8 mouse cellular contexts compared by ENCODE assay signal in the genomic region with DNA sequence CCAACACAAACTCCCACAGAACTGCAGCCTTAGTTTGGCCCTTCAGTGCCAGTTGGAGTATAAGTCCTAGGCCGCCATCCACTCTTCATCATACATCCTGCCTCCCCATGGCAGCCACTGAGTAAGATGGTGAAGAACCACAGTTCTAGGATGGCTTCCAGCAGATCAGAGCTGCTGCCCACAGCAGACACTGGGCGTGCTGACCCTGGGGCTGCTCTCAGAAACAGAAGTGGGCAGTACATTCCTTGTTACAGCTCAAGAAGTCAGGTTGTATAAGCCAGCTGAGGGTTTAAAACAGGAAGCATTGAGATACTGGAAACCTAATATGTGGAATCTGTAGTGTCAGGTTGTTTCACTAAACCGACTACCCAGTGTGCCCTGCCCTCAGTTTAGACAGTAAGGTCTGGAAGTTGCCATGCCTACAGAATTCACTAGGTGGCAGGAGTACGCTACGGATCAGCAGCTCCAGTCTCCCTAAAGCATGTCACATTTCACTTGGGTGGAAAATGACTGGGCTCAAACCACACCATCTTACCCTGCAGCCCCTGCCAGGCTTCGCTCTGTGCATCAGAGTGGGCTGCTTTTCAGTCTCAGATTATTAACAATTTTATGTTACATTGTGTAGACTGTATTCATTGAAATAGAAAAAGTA. TPM values are rescaled to one million over a fixed set of nuclear protein-coding genes. Genes with fewer than 3 reads are reported as not detected.
DNase-seq lines count a peak whose midpoint lies in the region; ATAC-seq and TF ChIP-seq lines count a peak whose summit lies in the region.

No protein-coding gene starts in this region.

- H3K4me3 ChIP-seq in testis, adult 2 months (ENCODE audit: control insufficient read depth, low read depth, low read length), result no peak overlapping the region
- H3K4me3 ChIP-seq in limb, embryonic 14.5 days (replicated peaks; ENCODE audit: low read length), result no peak overlapping the region

- no peak for DNase-seq in testis, postnatal 14 days (ENCODE audit: low spot score)
- peak; percentile 88 for DNase-seq in embryo, embryonic 10 days (ENCODE audit: low spot score)
- DNase-seq in gastrocnemius, postnatal 25 days, result peak; percentile 65
- DNase-seq in kidney, adult 8-10 months, result peak; percentile 57 to 80
- DNase-seq in limb, embryonic 14.5 days (ENCODE audit: low spot score), result peak; percentile 84
- DNase-seq in splenic B cell, adult 2 months (ENCODE audit: low read depth, low spot score), result peak; percentile 76

- H3K9ac ChIP-seq in limb, embryonic 14.5 days (ENCODE audit: low read depth, low read length, severe bottlenecking), result no peak overlapping the region

- no peaks in the 10 kb centered on the region for H3K27me3 ChIP-seq in testis, adult 2 months (ENCODE audit: control insufficient read depth, insufficient read depth, low read length)
- no peaks in the 10 kb centered on the region for H3K27me3 ChIP-seq in limb, embryonic 14.5 days (ENCODE audit: control insufficient read depth, insufficient read depth, low read length)
- H3K27me3 ChIP-seq in splenic B cell, adult 2 months (ENCODE audit: control insufficient read depth, insufficient read depth, low read length, poor library complexity, severe bottlenecking), result no peaks in the 10 kb centered on the region

- WGBS in limb, embryonic 14.5 days, result 51% methylated on average over 6 of the region's 6 CpGs

- H3K9me3 ChIP-seq in limb, embryonic 14.5 days (ENCODE audit: control insufficient read depth, low read length), result no peaks in the 10 kb centered on the region

- no peak overlapping the region for H3K27ac ChIP-seq in testis, adult 2 months (ENCODE audit: control insufficient read depth, insufficient read depth, low read depth, low read length)
- H3K27ac ChIP-seq in limb, embryonic 14.5 days (replicated peaks; ENCODE audit: low read depth, low read length), result no peak overlapping the region

- H3K36me3 ChIP-seq in testis, adult 2 months (ENCODE audit: control insufficient read depth, insufficient read depth, low read length), result peaks cover 10% of the 10 kb centered on the region
- H3K36me3 ChIP-seq in limb, embryonic 14.5 days (ENCODE audit: control insufficient read depth, insufficient read depth, low read length), result peaks cover 92% of the 10 kb centered on the region
- peaks cover 22% of the 10 kb centered on the region for H3K36me3 ChIP-seq in splenic B cell, adult 2 months (ENCODE audit: control insufficient read depth, insufficient read depth, low read length, poor library complexity, severe bottlenecking)

- no peak for TF ChIP-seq POLR2A in testis, adult 2 months (IDR thresholded peaks at IDR 0.05; ENCODE audit: control insufficient read depth, low read depth, low read length)
- TF ChIP-seq POLR2A in limb, embryonic 14.5 days (IDR thresholded peaks at IDR 0.05; ENCODE audit: borderline replicate concordance, extremely low read depth, insufficient read depth, insufficient read length), result no peak

- ATAC-seq in limb, embryonic 14.5 days (ENCODE audit: low FRiP score, low read depth), result peak; percentile 77
- peak; percentile 80 for ATAC-seq in monocyte, adult 5-6 weeks (replicated peaks; ENCODE audit: insufficient number of reproducible peaks, low FRiP score, low TSS enrichment, poor library complexity, severe bottlenecking)

- peak; percentile 48; the same call in 1 of the 2 replicates for TF ChIP-seq CTCF in testis, adult 2 months (IDR thresholded peaks at IDR 0.05; ENCODE audit: control insufficient read depth, insufficient read depth, insufficient replicate concordance, low read depth, low read length)

- H3K4me2 ChIP-seq in limb, embryonic 14.5 days (replicated peaks; ENCODE audit: low read depth, low read length, severe bottlenecking), result no peak overlapping the region

- H3K4me1 ChIP-seq in testis, adult 2 months (ENCODE audit: control insufficient read depth, insufficient read depth, low read length), result no peaks in the 10 kb centered on the region
- no peaks in the 10 kb centered on the region for H3K4me1 ChIP-seq in limb, embryonic 14.5 days (ENCODE audit: control insufficient read depth, insufficient read depth, low read length)

RNA-seq across cellular contexts. Expression of a gene that starts 19.3 kb away (rescaled TPM):
- polyA plus RNA-seq in testis, adult 2 months (2012; rRNA removed), result 18.3 and 18.6 TPM in 2 replicates
- total RNA-seq in gastrocnemius, postnatal 25 days (2021), result 10 to 100 TPM; 20.7 to 24.6 TPM
- polyA plus RNA-seq in limb, embryonic 14.5 days (2012; rRNA removed), result 47.2 and 48.8 TPM in 2 replicates
- 44.9 and 47.6 TPM in 2 replicates for polyA plus RNA-seq in limb, embryonic 14.5 days (2014; fragmentation: Nextera tagmentation; extraction: Ambion mirVana)
- total RNA-seq in monocyte, adult 5-6 weeks (2017), result 41.8 to 45.9 TPM (median 43.5 TPM) in 3 replicates

RNA-seq across cellular contexts. Expression of a gene that starts 32.7 kb away (rescaled TPM):
- 3.0 and 4.7 TPM in 2 replicates for polyA plus RNA-seq in testis, adult 2 months (2012; rRNA removed)
- total RNA-seq in gastrocnemius, postnatal 25 days (2021), result 10 to 100 TPM; 11.2 to 14.8 TPM
- polyA plus RNA-seq in limb, embryonic 14.5 days (2012; rRNA removed), result 14.7 and 16.6 TPM in 2 replicates
- polyA plus RNA-seq in limb, embryonic 14.5 days (2014; fragmentation: Nextera tagmentation; extraction: Ambion mirVana), result 17.4 and 19.4 TPM in 2 replicates
- 14.6 to 18.0 TPM (median 17.6 TPM) in 3 replicates for total RNA-seq in monocyte, adult 5-6 weeks (2017)

RNA-seq across cellular contexts. Expression of a gene that starts 34.9 kb away (rescaled TPM):
- polyA plus RNA-seq in testis, adult 2 months (2012; rRNA removed), result 53.8 and 65.7 TPM in 2 replicates
- 1 to 10 TPM in 1 of 2 experiments, under 1 TPM in 1; 0.59 to 1.7 TPM for total RNA-seq in gastrocnemius, postnatal 25 days (2021)
- polyA plus RNA-seq in limb, embryonic 14.5 days (2012; rRNA removed), result 39.7 and 40.1 TPM in 2 replicates
- polyA plus RNA-seq in limb, embryonic 14.5 days (2014; fragmentation: Nextera tagmentation; extraction: Ambion mirVana), result 64.7 and 66.9 TPM in 2 replicates
- total RNA-seq in monocyte, adult 5-6 weeks (2017), result 0.64 TPM in 1 of 3 replicates, not detected in the others
